Mouse (Mus musculus): ENCODE data around the gene Cd2bp2.
"Not testable (repeated sequence)": the region's sequence is repeated elsewhere in the genome, so short reads cannot be mapped to it uniquely, and the experiment has no call there.

The Cd2bp2 gene

DNA sequence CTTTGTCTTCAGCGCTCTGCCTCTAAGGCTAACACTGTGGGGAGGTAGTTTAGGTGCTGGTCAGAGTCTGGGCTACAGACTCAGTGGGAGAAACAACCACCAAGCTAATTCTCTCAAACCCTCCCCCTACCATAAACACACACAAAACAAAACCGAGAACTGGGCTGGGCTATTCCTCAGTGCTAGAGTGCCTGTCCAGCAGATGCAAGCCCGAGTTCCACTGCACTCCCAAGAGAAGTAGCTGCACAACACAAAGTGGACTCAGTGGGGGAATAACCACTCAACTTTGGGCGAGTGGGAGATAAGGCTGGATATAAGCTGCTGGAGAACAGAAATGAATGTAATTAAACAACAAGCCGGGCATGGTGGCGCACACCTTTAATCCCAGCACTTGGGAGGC is 5.2 kb downstream of the Cd2bp2 start:
- no peak for DNase-seq (ENCODE audit: low spot score in 2 of 2)

DNA sequence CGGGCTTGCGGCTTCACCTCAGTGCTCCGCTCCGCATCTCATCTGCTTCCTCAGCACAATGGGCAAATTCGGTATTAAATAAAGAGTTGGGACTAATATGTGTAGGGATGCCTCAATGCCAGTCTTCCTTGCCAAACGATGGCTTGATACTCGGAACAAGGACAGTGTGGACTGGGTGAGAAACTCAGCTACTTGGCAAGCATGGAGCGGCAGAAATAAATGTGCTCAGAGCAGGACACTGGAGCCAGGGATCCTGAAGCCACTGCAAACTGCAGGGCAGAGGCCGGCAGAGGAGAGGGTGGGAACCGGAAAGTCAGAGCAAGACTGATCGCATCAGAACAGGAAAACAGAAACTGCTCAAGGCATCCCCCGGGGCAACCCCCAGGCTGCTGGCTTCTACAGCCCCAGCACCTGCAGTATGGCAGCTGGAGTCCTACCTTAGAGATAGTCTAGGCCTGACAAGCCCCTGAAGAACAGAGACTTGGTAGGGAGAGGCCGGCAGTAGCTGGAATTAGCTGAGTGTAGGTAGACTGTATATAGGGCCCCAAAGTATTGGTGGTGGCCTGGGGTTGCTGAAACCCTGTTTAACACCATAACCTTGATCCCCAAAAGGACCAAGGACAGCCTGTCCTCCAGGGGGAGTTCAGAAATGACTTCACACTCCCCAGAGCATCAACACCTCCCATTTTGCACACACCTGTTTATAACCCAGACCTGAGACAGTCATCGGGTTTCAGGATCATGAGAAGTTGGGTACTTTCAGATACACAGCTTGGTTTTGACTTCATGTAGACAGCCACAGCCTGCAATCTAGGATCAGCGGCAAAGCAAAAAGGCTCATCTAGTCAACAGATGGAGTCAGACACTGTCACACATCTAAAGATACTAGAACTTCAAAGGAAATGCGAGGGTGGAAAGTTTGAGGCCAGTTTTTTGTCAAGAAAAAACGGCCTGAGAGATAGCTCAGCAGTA is 7.3 kb downstream of the Cd2bp2 start:
- no peak for DNase-seq (ENCODE audit: low spot score in 2 of 2)

DNA sequence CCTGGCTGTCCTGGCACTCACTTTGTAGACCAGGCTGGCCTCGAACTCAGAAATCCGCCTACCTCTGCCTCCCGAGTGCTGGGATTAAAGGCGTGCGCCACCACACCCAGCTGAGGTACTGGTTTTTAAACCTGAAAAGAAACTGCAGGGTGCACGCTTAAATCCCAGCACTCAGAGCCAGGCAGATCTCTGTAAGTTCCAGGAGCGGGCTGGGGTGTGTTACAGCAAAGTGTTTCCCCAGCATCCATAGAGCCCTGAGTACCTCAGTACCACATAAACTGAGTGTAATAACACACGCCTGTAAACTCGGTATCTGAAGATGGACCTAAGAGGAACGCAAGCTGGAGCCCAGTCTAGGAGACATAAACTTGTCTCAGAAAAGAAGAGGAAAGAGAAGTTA is 8.5 kb downstream of the Cd2bp2 start:
- DNase-seq (ENCODE audit: low spot score in 2 of 2): no peak

DNA sequence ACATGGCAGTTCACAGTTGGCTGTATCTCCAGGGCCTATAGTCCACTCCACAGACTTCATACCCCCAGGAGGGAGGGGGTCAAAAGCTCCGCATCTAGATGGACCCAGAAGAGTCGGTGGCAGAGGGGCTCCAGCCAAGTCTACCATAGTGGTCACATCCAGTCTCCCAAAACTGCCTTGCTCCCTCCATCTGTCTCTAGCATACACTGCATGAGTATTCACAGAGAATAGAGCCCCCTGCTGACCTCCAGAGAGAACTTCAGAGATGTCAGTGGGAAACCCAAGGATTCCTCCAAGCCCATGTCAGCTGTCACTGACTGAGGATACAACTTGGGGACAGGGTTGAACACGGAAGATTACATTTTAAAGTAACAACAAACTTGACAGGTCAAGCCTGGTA is 10.2 kb downstream of the Cd2bp2 start:
- no peak for DNase-seq (ENCODE audit: low spot score in 2 of 2)

DNA sequence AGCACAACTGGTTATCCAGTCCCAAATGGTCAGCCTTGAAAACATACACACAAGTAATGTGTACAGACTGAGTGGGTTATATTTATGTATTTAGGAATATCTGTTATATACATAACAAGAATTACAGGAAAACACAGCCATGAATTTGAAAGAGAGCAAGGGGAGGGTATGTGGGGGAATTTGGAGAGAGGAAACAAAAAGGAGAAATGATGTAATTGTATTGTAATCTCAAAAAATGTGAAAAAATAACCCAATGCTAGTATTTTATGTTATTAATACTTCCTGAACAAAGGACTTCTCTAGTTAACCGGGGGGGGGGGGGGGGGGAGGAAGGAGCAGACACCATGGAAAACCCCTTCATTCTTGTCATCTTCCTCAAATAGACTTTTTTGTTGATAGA is 11.1 kb downstream of the Cd2bp2 start:
- DNase-seq (ENCODE audit: low spot score in 2 of 2): no peak

DNA sequence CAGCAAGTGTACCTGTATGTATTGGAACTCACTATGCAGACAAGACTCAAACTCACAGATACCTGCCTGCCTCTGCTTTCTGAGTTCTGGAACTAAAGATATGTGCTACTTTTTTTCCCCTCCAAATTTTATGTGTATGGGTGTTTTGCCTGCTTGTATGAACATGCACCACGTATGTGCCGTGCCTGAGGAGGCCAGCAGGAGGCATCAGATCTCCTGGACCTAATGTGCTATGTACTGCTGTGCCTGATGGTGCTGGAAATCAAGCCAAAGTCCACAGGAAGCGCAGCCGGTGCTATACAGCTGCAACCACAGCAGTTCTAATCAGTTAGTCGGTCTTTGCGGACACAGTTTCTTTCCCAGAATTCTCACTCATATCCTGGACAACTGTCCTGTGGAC is 12.0 kb downstream of the Cd2bp2 start:
- no peak for DNase-seq (ENCODE audit: low spot score in 2 of 2)

DNA sequence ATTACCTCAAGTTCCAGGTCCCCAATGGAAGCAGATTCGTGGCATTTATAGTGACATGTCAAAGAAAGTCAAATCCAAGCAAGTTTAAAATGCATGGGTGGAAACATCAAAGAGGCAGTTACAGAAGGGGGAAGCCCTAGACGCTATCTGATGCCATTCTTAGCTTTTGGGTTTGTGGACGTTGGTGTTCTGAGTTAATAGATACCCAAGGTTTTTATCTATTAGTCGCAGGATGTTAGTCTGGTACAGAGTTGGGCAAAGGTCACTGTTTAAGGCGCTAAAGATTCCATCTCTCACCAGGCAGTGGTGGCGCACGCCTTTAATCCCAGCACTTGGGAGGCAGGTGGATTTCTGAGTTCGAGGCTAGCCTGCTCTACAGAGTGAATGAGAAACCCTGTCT is 12.5 kb downstream of the Cd2bp2 start:
- DNase-seq (ENCODE audit: low spot score in 2 of 2): no peak

DNA sequence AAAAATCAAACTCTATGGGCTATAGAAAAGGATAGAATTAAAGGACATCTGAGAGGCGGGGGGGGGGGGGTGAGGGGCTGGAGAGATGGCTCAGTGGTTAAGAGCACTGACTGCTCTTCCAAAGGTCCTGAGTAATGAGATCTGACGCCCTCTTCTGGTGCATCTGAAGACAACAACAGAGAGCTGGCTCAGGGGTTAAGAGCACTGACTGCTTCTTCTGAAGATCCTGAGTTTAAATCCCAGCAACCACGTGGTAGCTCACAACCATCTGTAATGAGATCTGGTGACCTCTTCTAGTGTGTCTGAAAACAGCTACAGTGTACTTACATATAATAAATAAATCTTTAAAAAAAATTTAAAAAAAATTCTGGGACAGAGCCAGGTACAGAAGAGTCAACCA is 14.1 kb downstream of the Cd2bp2 start:
- DNase-seq (ENCODE audit: low spot score in 2 of 2): not testable (repeated sequence)

DNA sequence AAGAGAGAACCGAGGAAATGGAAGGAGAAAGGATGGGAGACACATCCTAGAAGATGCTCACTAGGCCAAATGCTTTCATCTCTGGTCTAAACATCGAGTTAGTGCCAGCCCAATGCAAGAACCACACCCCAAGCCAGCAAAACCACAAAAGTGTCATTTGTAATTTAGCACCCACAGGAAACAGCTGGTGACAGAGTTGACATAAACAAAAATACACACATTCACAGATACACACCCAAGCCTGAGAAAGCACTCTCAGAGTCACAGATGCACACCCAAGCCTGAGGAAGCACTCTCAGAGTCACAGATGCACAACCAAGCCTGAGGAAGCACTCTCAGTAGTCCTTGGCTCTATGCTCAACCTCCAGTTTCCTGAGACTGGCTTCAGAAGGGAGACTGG is 15.1 kb downstream of the Cd2bp2 start:
- no peak for DNase-seq (ENCODE audit: low spot score in 2 of 2)

DNA sequence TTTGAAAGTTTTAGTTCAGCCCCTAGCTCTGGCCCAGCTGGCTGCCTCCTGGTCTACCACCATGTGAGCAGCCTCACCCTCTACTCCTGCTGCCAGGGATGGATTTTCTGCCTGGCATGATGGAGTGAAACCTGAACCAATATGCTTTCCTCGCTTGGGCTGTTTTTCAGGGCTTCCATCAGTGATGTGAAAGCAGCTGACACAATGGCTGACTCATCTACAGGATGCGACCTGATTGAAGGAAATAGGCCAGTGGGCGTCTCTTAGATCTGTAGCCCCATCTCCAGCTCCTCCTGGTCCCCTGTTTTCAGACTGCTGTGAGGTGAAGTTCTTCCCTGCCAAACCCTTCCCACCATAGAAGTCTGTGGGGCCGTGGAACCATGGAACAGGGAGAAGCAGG is 18.9 kb downstream of the Cd2bp2 start:
- no peak for DNase-seq (ENCODE audit: low spot score in 2 of 2)

DNA sequence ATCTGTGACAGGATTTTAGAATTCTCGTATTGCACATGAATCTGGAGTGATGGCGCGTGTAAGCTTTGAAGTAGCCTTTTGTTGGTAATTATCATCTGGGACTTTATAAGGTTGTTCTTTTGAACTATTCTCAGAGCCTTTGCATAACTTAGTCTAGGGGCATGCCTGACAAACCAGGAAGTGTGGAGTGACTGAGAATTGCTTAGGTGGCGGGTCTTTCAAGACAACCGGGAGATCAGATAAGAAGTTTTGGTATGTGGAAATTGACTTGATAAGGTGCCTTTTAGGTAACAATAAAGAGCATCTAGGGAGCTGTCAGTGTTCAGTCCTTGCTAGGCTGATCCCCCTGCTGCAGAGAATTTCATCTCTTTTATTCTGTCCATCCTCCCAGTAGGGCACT is 29.3 kb downstream of the Cd2bp2 start:
- no peak for DNase-seq (ENCODE audit: low spot score in 2 of 2)

DNA sequence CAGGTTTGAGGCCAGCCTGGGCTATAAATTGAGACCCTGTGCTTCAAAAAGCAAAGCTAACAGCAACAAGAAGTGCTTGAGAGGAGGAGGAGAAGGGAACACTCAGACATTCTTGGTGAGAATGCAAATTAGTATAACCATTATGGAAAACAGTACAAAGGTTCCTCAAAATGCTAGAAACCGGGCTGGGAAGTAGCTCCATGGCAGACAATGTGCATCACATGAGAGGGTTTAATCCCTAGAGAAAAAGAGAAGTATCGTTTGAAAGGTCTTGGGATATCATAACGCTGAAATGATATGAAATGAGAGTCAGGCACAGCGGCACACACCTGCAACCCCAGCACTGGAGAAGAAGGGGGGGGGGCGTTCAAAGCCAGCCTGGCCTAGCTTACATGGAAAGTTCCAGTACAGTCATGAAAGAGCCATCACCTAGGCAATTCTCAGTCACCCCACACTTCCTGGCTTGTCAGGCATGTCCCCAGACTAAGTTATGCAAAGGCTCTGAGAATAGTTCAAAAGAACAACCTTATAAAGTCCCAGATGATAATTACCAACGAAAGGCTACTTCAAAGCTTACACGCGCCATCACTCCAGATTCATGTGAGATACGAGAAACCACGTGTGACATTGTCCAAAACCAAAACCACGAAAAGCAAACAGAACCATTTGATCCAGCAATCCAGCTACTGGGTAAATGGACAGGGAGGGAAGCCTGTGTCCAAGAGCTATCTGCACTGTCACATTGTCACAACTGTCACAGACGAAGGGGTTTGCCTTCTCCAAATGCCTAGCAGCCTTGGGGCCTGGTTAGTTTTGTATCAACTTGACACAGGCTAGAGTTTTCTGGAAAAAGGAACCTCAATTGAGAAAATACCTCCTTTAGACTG is 30.0 kb downstream of the Cd2bp2 start:
- DNase-seq (ENCODE audit: low spot score in 2 of 2): no peak

DNA sequence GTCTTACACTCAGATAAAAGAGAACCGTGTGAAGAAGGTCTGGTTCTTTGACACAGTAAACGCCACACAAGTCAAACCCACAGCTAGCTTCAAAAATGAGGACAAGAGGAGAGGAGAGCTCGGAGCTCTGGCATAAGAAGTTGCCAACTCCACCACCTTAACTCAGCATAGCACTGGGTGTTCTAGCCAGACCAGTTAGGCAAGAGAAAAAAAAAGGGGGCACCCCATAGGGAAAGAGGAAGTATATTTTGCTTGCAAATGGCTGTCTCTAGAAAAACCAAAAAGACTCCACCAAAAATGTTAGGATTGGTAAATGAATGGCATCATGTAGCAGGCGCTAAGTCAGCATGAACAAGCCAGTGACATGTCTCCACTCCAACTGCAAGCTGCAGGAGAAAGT is 31.8 kb downstream of the Cd2bp2 start:
- no peak for DNase-seq (ENCODE audit: low spot score in 2 of 2)

DNA sequence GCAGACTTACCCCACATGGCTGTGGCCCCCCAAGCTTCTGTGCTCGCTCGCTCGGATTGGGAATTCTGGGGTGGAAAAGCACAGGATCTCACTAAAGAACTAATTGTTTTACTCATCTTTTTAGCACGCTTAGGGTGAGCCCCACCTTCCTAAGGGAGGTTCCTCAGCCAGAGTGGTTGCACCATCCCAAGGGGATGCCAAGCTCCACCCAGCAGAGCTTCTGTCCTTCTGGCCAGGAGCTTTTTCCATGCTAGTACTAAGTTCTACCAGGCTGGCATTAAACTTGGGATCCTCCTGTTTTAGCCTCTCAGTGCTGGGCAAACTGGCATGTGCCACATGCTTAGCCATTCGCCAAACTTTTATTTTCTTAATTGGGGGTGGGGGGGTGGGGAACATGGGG is 33.3 kb downstream of the Cd2bp2 start:
- no peak for DNase-seq (ENCODE audit: low spot score in 2 of 2)

DNA sequence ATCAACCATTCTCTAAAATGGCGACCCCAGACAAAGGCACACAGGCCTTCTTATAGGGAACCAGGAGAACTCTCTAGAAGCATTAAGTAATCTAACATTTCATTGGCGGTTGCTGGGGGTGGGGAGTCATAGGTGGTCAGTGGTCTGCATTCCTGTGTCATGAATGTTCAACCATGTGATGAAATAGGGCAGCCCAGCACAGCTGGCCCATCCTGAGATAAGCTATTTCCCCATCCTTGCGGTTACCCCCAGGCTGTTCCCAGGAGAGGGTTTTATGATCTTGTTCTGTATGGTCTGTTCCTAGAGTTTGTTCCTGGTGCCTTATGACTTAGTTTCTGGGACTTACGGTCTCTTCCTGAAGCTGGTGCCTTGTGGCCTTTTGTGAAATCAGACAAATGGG is 38.3 kb downstream of the Cd2bp2 start:
- DNase-seq (ENCODE audit: low spot score in 2 of 2): no peak

DNA sequence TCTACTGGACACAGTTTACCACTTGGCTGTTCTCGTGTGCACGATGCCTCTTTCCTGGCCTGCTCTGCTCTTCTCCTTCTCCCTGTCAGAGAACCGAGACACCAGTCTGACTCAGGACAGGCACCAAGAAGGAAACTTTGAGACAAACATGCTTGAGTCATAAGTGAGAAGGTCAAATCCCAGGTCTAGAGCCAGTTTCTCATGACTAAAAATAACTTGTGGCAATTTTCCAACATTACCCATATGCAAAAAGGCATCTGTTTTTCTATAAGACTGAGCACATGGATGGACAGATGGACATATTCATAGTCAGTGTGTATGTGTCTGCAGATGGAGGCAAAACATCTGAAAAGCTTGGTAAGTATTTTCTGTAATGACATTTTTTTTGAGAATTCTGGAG is 42.4 kb downstream of the Cd2bp2 start:
- DNase-seq (ENCODE audit: low spot score in 2 of 2): no peak

DNA sequence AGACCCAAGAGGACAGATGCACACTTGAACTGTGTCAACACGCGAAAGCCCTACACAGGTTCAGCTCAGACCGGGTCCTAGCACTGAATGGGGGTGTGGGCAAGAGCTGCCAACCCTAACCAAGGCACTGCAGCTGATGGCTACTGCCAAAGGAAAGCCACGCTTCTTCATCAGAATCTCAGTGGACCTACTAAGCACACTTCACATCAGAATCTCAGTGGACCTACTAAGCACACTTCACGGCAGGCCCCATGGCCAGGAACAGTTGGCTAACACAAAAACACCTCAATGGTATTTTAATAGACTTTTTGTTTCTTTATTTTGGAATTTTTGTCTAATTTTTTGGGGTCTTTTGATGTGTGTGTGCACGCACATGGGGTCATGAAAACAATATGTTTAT is 43.4 kb downstream of the Cd2bp2 start:
- no peak for DNase-seq (ENCODE audit: low spot score in 2 of 2)

DNA sequence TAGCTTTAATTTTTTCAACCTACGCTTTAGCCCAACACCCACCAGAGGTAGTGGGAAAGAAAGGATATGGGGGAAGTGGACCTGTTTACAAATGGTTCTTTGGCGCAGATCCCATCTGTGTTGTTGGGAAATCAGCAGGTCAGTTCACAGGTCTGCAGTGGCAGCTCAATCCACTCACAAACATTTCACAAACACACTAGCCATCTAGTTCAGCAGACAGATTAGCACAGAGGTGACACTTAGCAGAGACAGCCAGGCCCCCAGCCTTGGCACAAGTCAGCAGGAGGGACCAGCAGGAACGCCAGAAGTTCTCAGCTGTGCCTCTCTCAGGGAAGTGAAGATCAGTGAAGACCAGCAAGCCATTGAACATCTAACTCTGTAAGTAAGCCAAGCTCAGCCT is 47.9 kb downstream of the Cd2bp2 start:
- DNase-seq (ENCODE audit: low spot score in 2 of 2): no peak

DNA sequence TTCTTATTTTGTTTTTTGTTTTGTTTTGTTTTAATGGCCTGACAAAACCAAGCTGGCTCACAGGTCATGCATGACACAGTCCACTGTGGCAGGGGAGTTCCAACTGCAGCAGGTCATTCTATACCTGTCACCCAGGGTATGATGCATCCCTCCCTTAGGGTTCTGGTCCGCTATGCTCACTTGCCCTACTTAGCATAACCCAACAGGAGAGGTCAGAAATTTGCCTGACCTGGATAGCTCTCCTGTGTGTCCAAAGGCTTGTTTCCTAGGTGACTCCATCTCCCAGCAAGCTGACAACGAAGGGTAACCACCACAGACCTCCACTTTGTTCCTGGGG is 49.6 kb downstream of the Cd2bp2 start:
- DNase-seq (ENCODE audit: low spot score in 2 of 2): no peak

DNA sequence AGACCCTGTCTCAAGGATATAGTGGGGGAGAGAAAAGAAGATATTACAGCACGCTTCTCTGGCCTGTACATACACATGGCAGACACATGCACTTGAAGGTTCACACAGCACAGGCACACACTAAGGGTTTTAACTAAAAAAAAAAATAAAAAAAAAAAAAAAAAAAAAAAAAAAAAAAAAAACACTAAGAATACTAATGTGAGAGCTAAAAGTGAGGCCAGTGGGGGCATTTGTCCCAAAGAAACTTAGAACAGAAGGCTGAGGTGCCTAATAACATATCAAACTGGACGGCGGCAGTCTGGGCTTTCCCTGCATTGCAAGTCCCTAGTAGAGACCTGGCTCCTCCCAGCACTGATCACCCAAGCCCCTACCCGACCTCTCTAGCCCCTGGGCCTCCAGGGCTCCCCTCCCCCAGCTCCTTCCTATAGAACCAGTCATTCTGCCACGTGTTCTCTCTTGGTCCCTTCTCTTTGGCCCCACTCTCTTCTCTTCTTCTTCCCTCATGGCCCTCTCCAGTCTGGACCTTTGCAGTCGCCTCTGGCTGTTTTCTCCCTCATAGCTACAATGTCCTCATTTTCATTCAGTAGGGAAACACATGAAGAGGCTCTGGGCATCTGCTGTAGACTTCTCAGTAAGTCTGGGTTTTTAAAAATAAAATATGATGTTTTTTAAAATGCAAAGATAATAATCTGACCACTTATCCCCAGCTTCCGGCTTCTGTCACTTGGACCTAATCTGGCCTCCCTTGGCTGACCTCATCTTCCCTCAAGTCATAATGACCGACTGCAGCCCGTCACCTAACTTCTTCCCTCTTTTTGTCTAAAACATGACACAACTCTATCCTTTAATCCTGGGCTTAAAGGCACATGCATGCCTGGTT is 50.2 kb downstream of the Cd2bp2 start:
- DNase-seq (ENCODE audit: low spot score in 2 of 2): no peak

DNA sequence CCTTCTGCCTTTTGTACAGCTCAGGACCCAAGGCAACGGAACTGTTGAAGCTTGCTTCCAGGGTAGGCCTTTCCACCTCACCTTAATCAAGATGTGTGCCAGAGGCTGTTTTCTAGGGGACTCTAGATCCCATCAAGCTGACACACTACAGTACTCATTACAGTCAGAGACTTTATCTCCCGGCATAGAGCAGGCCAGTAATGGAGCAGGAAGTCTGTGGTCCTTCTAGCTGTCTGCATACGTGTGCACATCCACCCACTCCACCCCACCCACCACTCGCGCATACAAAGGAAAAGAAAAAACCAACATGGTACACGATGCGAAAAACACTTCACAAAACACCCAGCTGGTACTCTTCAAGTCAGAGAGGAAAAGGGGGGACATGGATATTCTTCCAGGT is 51.4 kb downstream of the Cd2bp2 start:
- no peak for DNase-seq (ENCODE audit: low spot score in 2 of 2)

DNA sequence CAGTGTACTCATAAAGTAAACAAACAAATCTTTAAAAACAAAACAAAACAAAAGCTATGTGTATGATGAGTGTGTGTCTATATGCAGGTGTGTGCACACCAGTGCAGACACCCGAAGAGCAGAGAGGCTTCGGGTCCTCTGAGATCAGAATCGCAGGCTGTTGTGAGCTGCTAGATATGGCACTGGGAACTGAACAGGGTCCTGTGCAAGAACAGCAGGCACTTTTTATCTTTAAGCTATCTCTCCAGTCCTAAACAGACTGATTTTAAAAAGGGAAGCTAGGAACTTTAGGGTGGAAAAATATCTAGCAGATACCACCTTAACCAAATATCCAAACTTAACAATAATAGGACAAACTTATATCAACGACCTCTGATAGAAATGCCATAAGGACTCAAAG is 53.2 kb downstream of the Cd2bp2 start:
- no peak for DNase-seq (ENCODE audit: low spot score in 2 of 2)

All from frontal cortex, postnatal 36 days (tissue).